Mouse (Mus musculus) testis, adult 2 months (tissue): ENCODE results near the gene Baiap2l2.

Experiments
- CTCF ChIP-seq: fragments of 200-500 bp; IDR thresholded peaks from 2 replicates; pipeline ENCODE4 v1.5.1; 2012; ENCODE audit warnings: low read depth, mild to moderate bottlenecking, inconsistent platforms, low read length, moderate library complexity; ENCODE audit not compliant: control insufficient read depth, insufficient read depth, insufficient replicate concordance
- POLR2A ChIP-seq: fragments of 200-500 bp; IDR thresholded peaks from 2 replicates; pipeline ENCODE4 v1.6.1; 2012; ENCODE audit warnings: low read depth, mild to moderate bottlenecking, inconsistent platforms, low read length, moderate library complexity; ENCODE audit not compliant: control insufficient read depth

- TF ChIP-seq POLR2A = no peak
- no peak for TF ChIP-seq CTCF
Observed at GRCm38 (mm10) chr15:79208758-79209439, 76.4 kb downstream of the Baiap2l2 start.
